Mouse (Mus musculus) megakaryocyte, embryonic 14.5 days (primary cell): ENCODE results near the gene Srpk2. TPM values are rescaled to one million over a fixed set of nuclear protein-coding genes. Genes with fewer than 3 reads are reported as not detected.
"Not testable (repeated sequence)": the region's sequence is repeated elsewhere in the genome, so short reads cannot be mapped to it uniquely, and the experiment has no call there.

Experiments used
- H3K27me3 ChIP-seq: replicated peaks from 2 replicates; pipeline ENCODE3; 2012; ENCODE audit warnings: inconsistent platforms
- H3K36me3 ChIP-seq: replicated peaks from 2 replicates; pipeline ENCODE3; 2012; ENCODE audit warnings: low read length, inconsistent platforms, mixed read lengths
- H3K4me1 ChIP-seq: 2 replicates; pipeline ENCODE4 v1.6.1; 2012; ENCODE audit warnings: inconsistent platforms
- H3K4me3 ChIP-seq: replicated peaks from 2 replicates; pipeline ENCODE3; 2012; ENCODE audit warnings: moderate library complexity, mild to moderate bottlenecking, inconsistent platforms
- H3K9me3 ChIP-seq: 2 replicates; pipeline ENCODE4 v1.6.1; 2012; ENCODE audit warnings: inconsistent platforms
- FLI1 ChIP-seq: IDR thresholded peaks from 2 replicates; pipeline ENCODE4 v1.6.1; 2012; ENCODE audit warnings: low read length, inconsistent platforms, mixed read lengths
- GATA1 ChIP-seq: IDR thresholded peaks from 3 replicates; pipeline ENCODE4 v1.6.1; 2012; ENCODE audit warnings: mixed read lengths, low read length, inconsistent platforms, borderline replicate concordance
- polyA plus RNA-seq: library from polyadenylated mRNA; stranded (reverse); fragments of >175 nt; gene quantifications from 2 replicates; pipeline ENCODE4 v1.2.3, GENCODE M21; 2012; ENCODE audit warnings: low replicate concordance; ENCODE audit not compliant: insufficient read depth

Gene Srpk2
- polyA plus RNA-seq, 1 experiment, result 1.5 TPM

DNA sequence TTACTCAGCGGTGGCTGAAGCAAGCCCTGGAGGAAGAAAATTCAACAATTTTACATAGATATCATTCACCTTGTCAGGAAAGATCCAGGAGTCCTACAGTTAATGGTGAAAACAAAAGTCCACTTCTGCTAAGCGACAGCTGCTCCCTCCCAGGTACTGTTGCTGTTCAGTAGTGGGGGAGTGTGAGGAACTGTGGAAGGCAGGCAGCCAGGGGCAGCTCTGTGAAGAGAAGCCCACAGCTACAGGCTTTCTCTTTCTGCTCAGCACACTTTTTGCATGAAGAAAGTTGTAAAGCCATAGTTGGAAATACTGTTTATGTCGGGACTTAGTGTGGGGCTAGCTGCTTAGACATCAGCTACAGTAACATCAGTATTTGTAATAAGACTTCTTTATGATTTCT is 188.0 kb downstream of the Srpk2 start:
- H3K27me3 ChIP-seq, result no peaks in the 10 kb centered on the region
- H3K36me3 ChIP-seq, result peaks cover 96% of the 10 kb centered on the region
- no peak overlapping the region for H3K4me3 ChIP-seq
- 0 out of 2 replicates have a peak, but pooled peaks cover 3% of the 10 kb centered on the region for H3K4me1 ChIP-seq
- H3K9me3 ChIP-seq, result no peaks in the 10 kb centered on the region
- no peak for TF ChIP-seq GATA1
- no peak for TF ChIP-seq FLI1

GRCm38 (mm10) chr5:23490797-23491196 is 193.6 kb downstream of the Srpk2 start:
- Histone ChIP-seq H3K9me3 (no peaks in the 10 kb centered on the region), H3K4me3 (no peak overlapping the region), H3K4me1 (no peaks in the 10 kb centered on the region), H3K36me3 (peaks cover 97% of the 10 kb centered on the region), H3K27me3 (no peaks in the 10 kb centered on the region)
- TF ChIP-seq FLI1, result no peak
- TF ChIP-seq GATA1, result no peak

DNA sequence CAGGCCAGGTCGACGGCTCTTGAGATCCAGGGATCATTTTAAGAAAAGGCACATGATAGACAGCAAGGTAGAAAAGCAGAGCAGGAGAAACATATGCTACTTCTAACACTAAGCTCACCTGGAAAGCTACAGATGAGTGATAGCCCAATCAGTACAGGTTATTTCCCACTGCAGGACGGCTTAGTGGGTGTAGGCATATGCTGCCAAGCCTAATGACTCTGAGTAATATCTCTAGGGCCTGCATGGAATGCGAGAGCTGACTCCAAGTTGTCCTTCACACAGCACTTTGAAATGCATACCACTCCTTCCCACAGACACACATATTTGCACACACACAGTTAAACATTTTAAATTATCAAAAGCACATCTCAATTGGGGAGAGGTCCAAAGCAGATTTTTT is 195.2 kb downstream of the Srpk2 start:
- TF ChIP-seq GATA1 (no peak), FLI1 (no peak)
- Histone ChIP-seq H3K9me3 (no peaks in the 10 kb centered on the region), H3K4me1 (no peaks in the 10 kb centered on the region), H3K4me3 (no peak overlapping the region), H3K36me3 (peaks cover 99% of the 10 kb centered on the region), H3K27me3 (no peaks in the 10 kb centered on the region)

GRCm38 (mm10) chr5:23483811-23484210 is 200.6 kb downstream of the Srpk2 start:
- no peaks in the 10 kb centered on the region for H3K4me1 ChIP-seq
- H3K27me3 ChIP-seq, result no peaks in the 10 kb centered on the region
- peaks cover 96% of the 10 kb centered on the region for H3K36me3 ChIP-seq
- H3K4me3 ChIP-seq, result no peak overlapping the region
- no peaks in the 10 kb centered on the region for H3K9me3 ChIP-seq
- no peak for TF ChIP-seq FLI1
- TF ChIP-seq GATA1, result no peak

DNA sequence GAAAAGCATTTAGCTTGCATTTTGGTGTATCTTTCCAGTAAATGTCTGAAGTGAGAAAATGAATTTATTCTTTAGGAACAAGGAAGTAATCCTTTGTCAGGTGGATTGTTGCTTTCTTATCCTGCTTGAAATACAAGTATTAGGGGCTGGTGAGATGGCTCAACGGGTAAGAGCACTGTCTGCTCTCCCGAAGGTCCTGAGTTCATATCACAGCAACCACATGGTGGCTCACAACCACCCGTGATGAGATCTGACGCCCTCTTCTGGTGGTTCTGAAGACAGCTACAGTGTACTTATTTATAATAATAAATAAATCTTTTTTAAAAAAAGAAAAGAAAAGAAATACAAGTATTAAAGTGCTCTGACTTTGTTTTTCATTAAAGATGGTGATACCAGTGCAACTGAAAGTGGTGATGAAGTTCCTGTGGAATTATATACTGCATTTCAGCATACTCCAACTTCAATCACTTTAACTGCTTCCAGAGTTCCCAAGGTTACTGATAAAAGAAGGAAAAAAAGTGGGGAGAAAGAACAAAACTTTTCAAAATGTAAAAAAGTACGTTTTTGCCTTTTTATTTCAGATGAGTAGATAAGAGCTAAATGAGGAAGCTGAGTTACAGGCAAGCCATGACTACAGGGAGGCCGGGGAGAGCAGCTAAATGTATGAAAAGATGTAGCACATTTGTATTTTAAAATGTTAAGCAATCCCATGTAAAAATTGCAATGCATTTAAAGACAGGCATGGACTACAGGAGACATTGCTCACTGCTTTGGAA is 211.1 kb downstream of the Srpk2 start:
- Histone ChIP-seq H3K9me3 (no peaks in the 10 kb centered on the region), H3K27me3 (no peaks in the 10 kb centered on the region), H3K4me1 (no peaks in the 10 kb centered on the region), H3K4me3 (no peak overlapping the region), H3K36me3 (peaks cover 94% of the 10 kb centered on the region)
- TF ChIP-seq FLI1 (no peak), GATA1 (no peak)

DNA sequence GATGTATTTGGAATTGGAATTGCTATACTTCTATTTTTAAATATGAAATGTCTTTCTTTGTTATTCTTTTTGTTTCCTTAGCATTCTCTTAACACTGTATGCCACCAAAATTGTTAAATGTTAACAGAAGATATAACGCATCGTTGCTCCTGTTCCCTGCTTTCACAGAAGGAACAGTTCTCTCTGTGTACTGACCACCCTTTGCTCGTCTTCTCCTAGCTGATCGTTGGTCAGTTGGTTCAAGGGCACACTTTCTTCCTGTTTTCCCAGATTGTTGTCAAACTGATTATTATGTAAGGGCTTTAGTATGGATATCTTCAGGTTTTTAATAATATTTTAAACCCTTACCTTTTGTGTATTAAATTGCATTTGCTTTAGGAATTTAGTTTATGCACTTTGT is 217.9 kb downstream of the Srpk2 start:
- Histone ChIP-seq H3K36me3 (peaks cover 98% of the 10 kb centered on the region), H3K9me3 (no peaks in the 10 kb centered on the region), H3K4me3 (no peak overlapping the region), H3K27me3 (no peaks in the 10 kb centered on the region), H3K4me1 (peaks cover 7% of the 10 kb centered on the region; the same call in 1 of the 2 replicates)
- TF ChIP-seq FLI1 (no peak), GATA1 (no peak)

- Histone ChIP-seq H3K36me3 (peaks cover 93% of the 10 kb centered on the region), H3K4me1 (peaks cover 16% of the 10 kb centered on the region), H3K27me3 (no peaks in the 10 kb centered on the region), H3K9me3 (no peaks in the 10 kb centered on the region), H3K4me3 (no peak overlapping the region)
- TF ChIP-seq FLI1 (no peak), GATA1 (no peak)
Measured at GRCm38 (mm10) chr5:23464743-23465142, 219.7 kb downstream of the Srpk2 start.

GRCm38 (mm10) chr5:23464247-23464646 is 220.2 kb downstream of the Srpk2 start:
- peaks cover 18% of the 10 kb centered on the region for H3K4me1 ChIP-seq
- no peaks in the 10 kb centered on the region for H3K27me3 ChIP-seq
- no peak overlapping the region for H3K4me3 ChIP-seq
- no peak for TF ChIP-seq GATA1
- no peak for TF ChIP-seq FLI1
- no peaks in the 10 kb centered on the region for H3K9me3 ChIP-seq
- peaks cover 94% of the 10 kb centered on the region for H3K36me3 ChIP-seq

- peaks cover 44% of the 10 kb centered on the region for H3K4me1 ChIP-seq
- no peaks in the 10 kb centered on the region for H3K27me3 ChIP-seq
- no peaks in the 10 kb centered on the region for H3K9me3 ChIP-seq
- peaks cover 91% of the 10 kb centered on the region for H3K36me3 ChIP-seq
- TF ChIP-seq GATA1 (no peak), FLI1 (no peak)
- H3K4me3 ChIP-seq, result no peak overlapping the region
Measured at GRCm38 (mm10) chr5:23461688-23462087, 222.7 kb downstream of the Srpk2 start.

- H3K4me3 ChIP-seq, H3K9me3 ChIP-seq, H3K27me3 ChIP-seq: not testable (repeated sequence)
- Histone ChIP-seq H3K36me3 (peaks cover 75% of the 10 kb centered on the region), H3K4me1 (peaks cover 37% of the 10 kb centered on the region)
Measured at GRCm38 (mm10) chr5:23453561-23453960, 230.9 kb downstream of the Srpk2 start.

Other genes with a start within 250 kb of the Srpk2 start
- 2.8 and 3.6 TPM in 2 replicates for gene Pus7, start 99.1 kb upstream of the Srpk2 start, polyA plus RNA-seq
- 2.9 and 11.2 TPM in 2 replicates for gene Rint1, start 103.1 kb upstream of the Srpk2 start, polyA plus RNA-seq
- 1.6 and 14.7 TPM in 2 replicates for gene Tomm7, start 159.5 kb upstream of the Srpk2 start, polyA plus RNA-seq